Mouse (Mus musculus): Measurements from ENCODE around the gene Olfr96. TPM values are rescaled to one million over a fixed set of nuclear protein-coding genes. Genes with fewer than 3 reads are reported as not detected.

Olfr96 gene
- polyA plus RNA-seq (2012; ENCODE audit: insufficient read depth, insufficient read length, low replicate concordance, missing spikeins), result not detected in 2 replicates

GRCm38 (mm10) chr17:37219846-37220245 lies at the start of gene Olfr96:
Gene Olfr96, plus strand, starts transcription at chr17:37220146.
- Histone ChIP-seq H3K4me3 (ENCODE audit: insufficient read depth, low read depth, low read length) (no peak within 1 kb of the TSS), H3K27ac (ENCODE audit: insufficient read depth, low read depth, low read length) (no peak within 1 kb of the TSS), H3K4me1 (ENCODE audit: control insufficient read depth, insufficient read depth, low read length) (no peaks in the 10 kb centered on the region)
- TF ChIP-seq POLR2A (IDR thresholded peaks at IDR 0.05; ENCODE audit: insufficient read depth, low read depth, low read length) (no peak), CTCF (IDR thresholded peaks at IDR 0.05; ENCODE audit: insufficient read depth, low read depth, low read length) (no peak)
- 54% methylated on average over 4 of the region's 4 CpGs for WGBS

GRCm38 (mm10) chr17:37185474-37185873 lies 34.5 kb upstream of the Olfr96 start:
- H3K27ac ChIP-seq (ENCODE audit: insufficient read depth, low read depth, low read length), result no peak overlapping the region
- WGBS, result 54% methylated on average over 6 of the region's 6 CpGs
- no peaks in the 10 kb centered on the region for H3K4me1 ChIP-seq (ENCODE audit: control insufficient read depth, insufficient read depth, low read length)
- no peak overlapping the region for H3K4me3 ChIP-seq (ENCODE audit: insufficient read depth, low read depth, low read length)
- TF ChIP-seq CTCF (IDR thresholded peaks at IDR 0.05; ENCODE audit: insufficient read depth, low read depth, low read length) (no peak), POLR2A (IDR thresholded peaks at IDR 0.05; ENCODE audit: insufficient read depth, low read depth, low read length) (no peak)

GRCm38 (mm10) chr17:37190711-37191110 lies 29.2 kb upstream of the Olfr96 start:
- no peaks in the 10 kb centered on the region for H3K4me1 ChIP-seq (ENCODE audit: control insufficient read depth, insufficient read depth, low read length)
- H3K4me3 ChIP-seq (ENCODE audit: insufficient read depth, low read depth, low read length), result no peak overlapping the region
- 51% methylated on average over 2 of the region's 2 CpGs for WGBS
- no peak for TF ChIP-seq POLR2A (IDR thresholded peaks at IDR 0.05; ENCODE audit: insufficient read depth, low read depth, low read length)
- TF ChIP-seq CTCF (IDR thresholded peaks at IDR 0.05; ENCODE audit: insufficient read depth, low read depth, low read length), result no peak
- no peak overlapping the region for H3K27ac ChIP-seq (ENCODE audit: insufficient read depth, low read depth, low read length)

- H3K4me1 ChIP-seq (ENCODE audit: control insufficient read depth, insufficient read depth, low read length), result peaks cover 10% of the 10 kb centered on the region
- H3K4me3 ChIP-seq (ENCODE audit: insufficient read depth, low read depth, low read length), result no peak overlapping the region
- no peak overlapping the region for H3K27ac ChIP-seq (ENCODE audit: insufficient read depth, low read depth, low read length)
- no peak for TF ChIP-seq CTCF (IDR thresholded peaks at IDR 0.05; ENCODE audit: insufficient read depth, low read depth, low read length)
- no peak for TF ChIP-seq POLR2A (IDR thresholded peaks at IDR 0.05; ENCODE audit: insufficient read depth, low read depth, low read length)
Observed at GRCm38 (mm10) chr17:37193032-37193431, 26.9 kb upstream of the Olfr96 start.

GRCm38 (mm10) chr17:37193656-37194055 lies 26.3 kb upstream of the Olfr96 start, which contains the start of gene Ubd:
Gene Ubd, plus strand, starts transcription at chr17:37193892.
- H3K4me3 ChIP-seq (ENCODE audit: insufficient read depth, low read depth, low read length), result no peak within 1 kb of the TSS
- TF ChIP-seq POLR2A (IDR thresholded peaks at IDR 0.05; ENCODE audit: insufficient read depth, low read depth, low read length) (no peak), CTCF (IDR thresholded peaks at IDR 0.05; ENCODE audit: insufficient read depth, low read depth, low read length) (no peak)
- H3K4me1 ChIP-seq (ENCODE audit: control insufficient read depth, insufficient read depth, low read length), result peaks cover 10% of the 10 kb centered on the region
- 87% methylated on average over 2 of the region's 2 CpGs for WGBS
- no peak within 1 kb of the TSS for H3K27ac ChIP-seq (ENCODE audit: insufficient read depth, low read depth, low read length)

DNA sequence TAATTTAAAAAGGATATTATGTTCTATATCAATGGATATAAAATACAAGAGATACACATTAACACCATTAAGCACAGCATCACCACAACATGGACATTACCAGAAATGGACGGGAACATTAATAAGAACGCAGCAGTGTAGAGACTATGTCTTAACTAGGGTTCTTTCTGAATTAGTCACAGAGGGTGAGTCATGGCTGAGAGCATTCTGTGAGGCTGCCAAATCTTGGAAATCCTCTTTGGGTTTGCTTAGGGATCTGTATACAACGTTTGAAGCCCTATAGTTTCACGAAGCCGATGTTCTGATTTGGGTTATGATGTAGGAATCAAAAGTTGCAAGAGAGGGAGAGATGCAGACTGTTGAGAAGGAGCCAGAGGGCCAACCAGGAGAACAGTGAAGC lies 25.2 kb upstream of the Olfr96 start:
- Histone ChIP-seq H3K27ac (ENCODE audit: insufficient read depth, low read depth, low read length) (no peak overlapping the region), H3K4me3 (ENCODE audit: insufficient read depth, low read depth, low read length) (no peak overlapping the region), H3K4me1 (ENCODE audit: control insufficient read depth, insufficient read depth, low read length) (peaks cover 10% of the 10 kb centered on the region)
- TF ChIP-seq POLR2A (IDR thresholded peaks at IDR 0.05; ENCODE audit: insufficient read depth, low read depth, low read length) (no peak), CTCF (IDR thresholded peaks at IDR 0.05; ENCODE audit: insufficient read depth, low read depth, low read length) (no peak)
- 35% methylated on average over 5 of the region's 5 CpGs for whole genome bisulfite sequencing

- peak overlapping the region; percentile 49 for H3K4me3 ChIP-seq (ENCODE audit: insufficient read depth, low read depth, low read length)
- peaks cover 10% of the 10 kb centered on the region for H3K4me1 ChIP-seq (ENCODE audit: control insufficient read depth, insufficient read depth, low read length)
- WGBS, result 1% methylated on average over 77 of the region's 77 CpGs
- no peak overlapping the region for H3K27ac ChIP-seq (ENCODE audit: insufficient read depth, low read depth, low read length)
- TF ChIP-seq POLR2A (IDR thresholded peaks at IDR 0.05; ENCODE audit: insufficient read depth, low read depth, low read length), result no peak
- TF ChIP-seq CTCF (IDR thresholded peaks at IDR 0.05; ENCODE audit: insufficient read depth, low read depth, low read length), result no peak
Observed at GRCm38 (mm10) chr17:37196845-37197724, 22.9 kb upstream of the Olfr96 start.

- Histone ChIP-seq H3K27ac (ENCODE audit: insufficient read depth, low read depth, low read length) (no peak within 1 kb of the TSS), H3K4me3 (ENCODE audit: insufficient read depth, low read depth, low read length) (no peak within 1 kb of the TSS), H3K4me1 (ENCODE audit: control insufficient read depth, insufficient read depth, low read length) (peaks cover 10% of the 10 kb centered on the region)
- TF ChIP-seq POLR2A (IDR thresholded peaks at IDR 0.05; ENCODE audit: insufficient read depth, low read depth, low read length), result no peak
- TF ChIP-seq CTCF (IDR thresholded peaks at IDR 0.05; ENCODE audit: insufficient read depth, low read depth, low read length), result no peak
- 84% methylated on average over 2 of the region's 2 CpGs for WGBS
Observed at GRCm38 (mm10) chr17:37200894-37201293, 19.1 kb upstream of the Olfr96 start, which contains the start of gene Olfr94. Gene Olfr94, minus strand, starts transcription at chr17:37200994.

DNA sequence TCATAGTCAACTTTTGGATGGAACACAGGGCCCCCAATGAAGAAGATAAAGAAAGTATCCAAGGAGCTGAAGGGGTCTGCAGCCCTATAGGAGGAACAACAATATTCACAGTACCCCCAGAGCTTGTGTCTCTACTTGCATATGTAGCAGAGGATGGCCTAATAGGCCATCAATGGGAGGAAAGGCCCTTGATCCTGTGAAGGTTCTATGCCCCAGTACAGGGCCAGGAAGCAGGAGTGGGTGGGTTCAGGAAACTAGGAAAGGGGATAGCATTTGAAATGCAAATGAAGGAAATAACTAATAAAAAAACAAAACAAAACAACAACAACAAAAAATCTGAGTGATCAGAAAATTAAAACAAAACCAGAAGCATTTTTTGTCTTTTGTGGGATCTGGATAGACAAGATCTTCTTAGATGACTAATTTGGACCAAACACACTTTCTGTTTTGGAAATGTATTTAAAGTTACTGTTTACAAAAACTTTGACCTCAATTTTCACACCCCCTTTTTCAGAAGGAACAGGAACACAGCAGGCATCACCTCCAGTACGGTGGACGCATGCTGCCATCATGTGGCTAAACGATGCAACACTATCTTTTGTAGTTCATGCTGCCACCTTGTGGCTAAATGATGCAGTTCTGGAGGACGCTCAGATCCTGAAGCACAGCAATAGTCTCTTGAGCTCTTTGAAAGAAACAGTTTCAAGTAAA lies 16.6 kb upstream of the Olfr96 start:
- Histone ChIP-seq H3K4me3 (ENCODE audit: insufficient read depth, low read depth, low read length) (no peak overlapping the region), H3K4me1 (ENCODE audit: control insufficient read depth, insufficient read depth, low read length) (no peaks in the 10 kb centered on the region), H3K27ac (ENCODE audit: insufficient read depth, low read depth, low read length) (no peak overlapping the region)
- WGBS, result under 1% methylated on average over 4 of the region's 4 CpGs
- TF ChIP-seq POLR2A (IDR thresholded peaks at IDR 0.05; ENCODE audit: insufficient read depth, low read depth, low read length) (no peak), CTCF (IDR thresholded peaks at IDR 0.05; ENCODE audit: insufficient read depth, low read depth, low read length) (no peak)

Data from olfactory bulb, adult 2 months (tissue).